Mouse (Mus musculus) embryo, embryonic 10.5 days (tissue): ENCODE measurements around the gene Dhdh.
"Not testable (repeated sequence)": the region's sequence is repeated elsewhere in the genome, so short reads cannot be mapped to it uniquely, and the experiment has no call there.

Source experiments
- DNase-seq: peaks from one replicate; pipeline ENCODE4 v3.0.0-alpha.2; 2015; ENCODE audit warnings: low spot score

Dhdh gene

DNA sequence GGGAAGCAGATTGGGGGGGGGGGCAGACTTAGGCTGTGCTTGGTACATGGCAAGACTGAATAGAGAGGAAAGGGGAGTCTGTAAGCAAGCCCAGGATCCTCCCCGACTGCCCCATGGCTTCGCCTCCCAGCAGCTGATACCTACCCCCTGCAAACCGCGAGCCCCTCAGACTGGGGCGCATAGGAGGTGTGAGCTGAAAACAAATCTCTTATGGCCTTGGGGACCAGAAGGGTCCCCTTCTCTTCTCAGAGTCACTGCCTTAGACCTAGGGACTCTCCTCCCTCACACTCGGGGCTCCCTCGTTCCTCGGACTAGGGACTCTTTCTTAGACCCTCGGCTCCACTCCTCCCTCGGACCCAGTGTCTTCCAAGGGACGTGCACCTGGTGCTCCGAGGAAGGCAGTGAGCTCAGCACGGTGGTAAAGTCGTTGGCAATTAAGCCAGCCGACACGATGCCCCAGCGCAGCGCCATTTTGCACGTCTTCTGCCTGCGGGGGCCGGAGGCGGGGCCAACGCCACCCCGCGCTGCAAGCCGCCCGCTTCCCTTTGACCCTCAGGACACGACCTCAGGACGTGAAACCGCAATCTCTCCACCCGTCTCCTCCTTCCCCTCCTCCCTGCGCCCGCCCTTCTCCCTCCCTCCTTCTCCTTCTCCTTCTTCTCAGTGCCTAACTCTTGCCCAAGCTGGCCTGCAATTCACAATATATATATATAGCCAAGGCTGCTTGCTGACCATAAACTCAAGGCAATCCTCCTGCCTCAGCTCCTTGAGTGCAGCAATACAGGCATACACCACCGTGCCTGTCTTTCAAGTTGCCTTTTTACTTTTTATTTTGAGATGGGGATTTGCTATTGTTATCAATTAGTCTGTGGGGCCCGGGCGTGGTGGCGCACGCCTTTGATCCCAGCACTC lies at the start of gene Dhdh:
Dhdh (minus strand) TSS at position 513 of the 912 bp plus-strand sequence.
- DNase-seq: peak; percentile 81

DNA sequence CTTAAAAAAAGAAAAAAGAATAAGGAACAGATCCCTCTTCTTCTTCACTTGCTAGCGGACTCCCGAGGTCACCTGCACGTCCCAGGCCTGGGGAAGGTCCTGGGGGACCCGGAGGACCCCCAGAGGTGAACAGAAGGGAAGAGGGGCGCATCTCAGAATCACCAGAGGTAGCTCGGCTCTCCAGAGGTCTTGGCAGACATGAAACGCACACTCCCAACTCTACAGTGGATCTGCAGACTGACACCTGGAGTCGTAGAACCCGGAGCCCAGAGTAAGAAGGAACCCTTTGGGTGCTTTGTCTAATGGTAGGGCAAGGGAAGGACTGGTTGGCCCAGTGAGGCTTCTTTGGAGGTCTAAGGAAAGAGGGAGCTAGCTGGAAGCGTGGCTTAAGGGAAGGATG lies 49.0 kb upstream of the Dhdh start:
- DNase-seq: no peak

- no peak for DNase-seq
Observed at GRCm38 (mm10) chr7:45535676-45536075, 47.1 kb upstream of the Dhdh start.

DNA sequence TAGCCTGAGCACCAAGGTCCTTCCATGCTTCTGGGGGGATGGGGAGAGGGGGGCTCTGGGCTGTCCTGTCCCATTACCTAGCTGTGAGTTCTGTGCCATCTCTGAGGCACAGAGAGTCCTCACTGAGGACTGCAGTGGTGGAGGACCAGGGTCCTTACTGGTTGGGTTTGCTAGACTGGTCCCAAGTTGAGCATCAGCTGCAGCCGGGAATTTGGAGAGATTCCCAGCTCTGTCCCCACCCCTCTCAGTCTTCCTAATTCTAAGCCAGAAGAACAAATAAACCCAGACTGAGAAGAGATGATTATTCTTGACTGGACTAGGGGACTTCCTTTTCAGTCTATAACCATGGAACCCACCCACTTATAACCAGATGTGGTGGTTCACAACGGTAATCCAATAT lies 42.0 kb upstream of the Dhdh start:
- DNase-seq: no peak

GRCm38 (mm10) chr7:45529461-45529860 lies 40.9 kb upstream of the Dhdh start:
- DNase-seq: no peak

DNA sequence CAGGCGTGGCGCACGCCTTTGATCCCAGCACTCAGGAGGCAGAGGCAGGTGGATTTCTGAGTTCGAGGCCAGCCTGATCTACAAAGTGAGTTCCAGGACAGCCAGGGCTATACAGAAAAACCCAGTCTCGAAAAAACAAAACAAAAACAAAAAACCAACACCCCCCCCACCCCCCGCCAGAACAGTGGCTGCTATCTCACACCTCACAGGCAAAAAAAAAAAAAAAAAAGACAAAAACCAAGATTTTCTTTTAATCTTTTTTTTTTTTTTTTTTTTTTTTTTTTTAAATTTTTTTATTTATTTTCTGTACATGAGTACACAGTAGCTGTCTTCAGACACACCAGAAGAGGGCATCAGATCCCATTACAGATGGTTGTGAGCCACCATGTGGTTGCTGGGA lies 38.6 kb upstream of the Dhdh start:
- not testable (repeated sequence) for DNase-seq

DNA sequence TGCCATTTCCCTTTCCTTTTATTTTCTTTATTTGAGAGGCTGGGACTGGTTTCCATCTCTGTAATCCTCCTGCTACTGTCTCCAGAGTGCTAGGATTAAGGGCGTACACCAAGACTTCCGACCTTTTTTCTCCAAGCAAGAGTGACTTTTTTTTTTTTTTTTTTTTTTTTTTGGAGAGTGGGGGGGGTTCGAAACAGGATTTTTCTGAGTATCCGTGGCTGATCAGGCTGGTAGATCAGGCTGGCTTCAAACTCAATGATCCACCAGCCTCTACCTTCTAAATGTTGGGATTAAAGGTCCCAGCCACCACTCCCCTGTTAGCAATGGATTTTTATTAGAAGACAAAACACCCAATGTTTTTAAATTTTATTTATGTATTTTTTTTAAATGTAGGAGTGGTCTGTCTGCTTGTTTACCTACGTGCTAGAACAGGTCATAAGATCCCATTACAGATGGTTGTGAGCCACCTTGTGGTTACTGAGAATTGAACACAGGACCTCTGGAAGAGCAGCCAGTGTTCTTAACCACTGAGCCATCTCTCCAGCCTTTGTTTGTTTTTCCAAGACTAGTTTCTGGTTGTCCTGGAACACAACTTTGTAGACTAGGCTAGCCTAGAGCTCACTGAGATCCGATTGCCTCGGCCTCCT lies 38.0 kb upstream of the Dhdh start:
- DNase-seq: peak; percentile 30

- DNase-seq: peak; percentile 94
Observed at GRCm38 (mm10) chr7:45525809-45526473, 37.3 kb upstream of the Dhdh start, which contains the start of the genes Ppp1r15a and Plekha4. Ppp1r15a (minus strand) TSS chr7:45526268. Plekha4 (plus strand) TSS chr7:45526330.

- peak; percentile 42 for DNase-seq
Observed at GRCm38 (mm10) chr7:45524841-45525621, 36.4 kb upstream of the Dhdh start.

DNA sequence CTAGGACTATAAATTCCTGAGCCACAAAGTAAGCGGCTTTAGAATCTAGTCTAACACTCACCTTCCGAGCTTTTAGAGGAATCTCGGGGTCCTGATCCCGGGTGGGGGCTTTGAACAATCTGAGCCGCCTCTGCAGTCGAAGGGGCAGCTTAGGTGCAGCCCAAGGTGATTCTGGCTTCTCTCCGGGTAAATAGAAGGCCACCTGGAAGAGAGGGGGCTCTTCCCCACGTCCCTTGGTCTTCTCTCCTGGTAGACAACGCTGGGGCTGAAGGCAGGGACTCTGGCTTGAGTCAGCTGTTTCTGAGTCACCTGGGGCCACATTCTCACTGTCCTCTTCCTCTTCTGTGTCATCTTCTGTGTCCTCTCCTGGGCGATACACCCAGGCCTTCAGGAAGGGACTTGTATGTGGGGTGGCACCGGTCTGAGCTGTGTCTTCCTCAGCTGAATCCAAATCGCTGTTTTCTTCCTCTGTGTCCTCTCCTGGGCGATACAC lies 35.1 kb upstream of the Dhdh start:
- DNase-seq: no peak

DNA sequence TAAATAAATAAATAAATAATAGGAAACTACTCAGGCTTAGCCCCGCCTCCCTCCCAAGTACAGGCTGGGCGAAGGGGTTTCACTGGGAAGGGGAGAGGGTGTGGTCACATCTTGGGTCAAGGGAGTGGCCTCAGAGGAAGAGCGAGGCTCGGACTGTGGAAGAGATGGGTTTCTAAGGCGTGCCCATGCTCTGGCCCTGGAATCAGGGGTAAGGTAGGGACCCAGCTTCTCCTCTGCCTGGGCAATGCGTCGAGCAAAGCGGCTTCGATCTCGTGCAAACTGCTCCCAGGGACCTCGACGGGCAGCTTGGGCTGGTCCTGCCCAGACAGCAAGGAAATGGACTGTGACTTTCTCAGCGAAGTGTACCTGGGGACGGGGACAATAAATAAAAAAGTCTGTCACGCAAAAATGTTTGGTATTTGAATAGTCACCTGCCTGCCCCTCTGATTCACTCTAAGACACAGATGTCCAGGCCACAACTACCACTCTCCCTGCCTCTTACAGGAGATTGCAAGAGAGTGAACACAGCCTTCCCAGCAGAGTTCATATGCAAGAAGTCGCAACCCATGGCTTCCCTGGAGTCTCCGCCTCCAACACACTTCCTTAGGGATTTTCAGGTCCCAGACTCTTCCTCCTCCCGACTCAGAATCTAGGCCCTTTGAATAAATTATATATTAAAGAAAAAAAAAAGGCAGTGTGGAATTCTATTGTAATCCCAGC lies 34.5 kb upstream of the Dhdh start:
- no peak for DNase-seq

DNA sequence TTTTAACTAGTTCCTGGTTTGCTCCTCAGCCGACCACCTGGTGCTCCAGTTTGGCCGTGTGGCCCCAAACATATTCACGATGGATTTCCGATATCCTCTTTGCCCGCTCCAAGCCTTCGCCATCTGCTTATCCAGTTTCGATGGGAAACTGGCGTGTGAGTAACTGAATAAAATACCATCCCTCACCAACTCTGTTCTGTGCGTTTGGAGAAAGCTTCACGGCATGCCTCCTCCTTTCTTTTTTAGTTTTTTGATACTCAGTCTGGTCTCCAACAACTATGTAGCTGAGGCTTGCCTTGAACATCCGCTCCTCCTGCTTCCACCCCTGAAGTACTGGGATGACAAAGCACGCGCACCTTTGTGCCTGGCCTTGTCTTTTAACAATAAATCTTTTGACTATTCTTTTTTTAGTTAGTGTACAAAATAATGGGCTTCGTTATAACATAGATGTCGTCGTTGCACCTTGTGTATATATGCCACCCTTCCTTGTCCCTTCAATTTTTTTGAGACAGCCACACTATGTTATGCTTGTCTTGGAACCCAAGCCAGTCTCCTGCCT lies 33.7 kb upstream of the Dhdh start:
- DNase-seq: no peak

GRCm38 (mm10) chr7:45521728-45522184 lies 33.2 kb upstream of the Dhdh start:
- peak; percentile 97 for DNase-seq

DNA sequence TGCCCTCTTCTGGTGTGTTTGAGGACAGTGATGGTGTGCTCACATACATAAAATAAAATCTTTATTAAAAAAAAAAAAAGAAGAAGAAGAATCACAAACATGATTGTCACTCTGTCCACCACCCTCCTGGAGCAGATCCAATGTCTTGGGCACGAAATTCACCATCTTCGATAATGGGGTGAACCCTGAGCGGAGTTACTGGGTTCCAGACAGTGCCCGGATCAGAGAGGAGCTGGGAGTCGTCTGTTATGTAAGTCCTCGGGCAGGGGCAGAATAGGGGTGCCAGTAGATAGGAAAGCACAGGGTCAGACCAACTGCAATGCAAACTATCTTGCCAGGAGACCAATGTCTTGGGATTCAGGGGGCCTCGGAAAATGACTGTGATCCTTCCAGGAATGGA lies 32.0 kb upstream of the Dhdh start:
- no peak for DNase-seq

- DNase-seq: no peak
Observed at GRCm38 (mm10) chr7:45519345-45520120, 30.9 kb upstream of the Dhdh start.

DNA sequence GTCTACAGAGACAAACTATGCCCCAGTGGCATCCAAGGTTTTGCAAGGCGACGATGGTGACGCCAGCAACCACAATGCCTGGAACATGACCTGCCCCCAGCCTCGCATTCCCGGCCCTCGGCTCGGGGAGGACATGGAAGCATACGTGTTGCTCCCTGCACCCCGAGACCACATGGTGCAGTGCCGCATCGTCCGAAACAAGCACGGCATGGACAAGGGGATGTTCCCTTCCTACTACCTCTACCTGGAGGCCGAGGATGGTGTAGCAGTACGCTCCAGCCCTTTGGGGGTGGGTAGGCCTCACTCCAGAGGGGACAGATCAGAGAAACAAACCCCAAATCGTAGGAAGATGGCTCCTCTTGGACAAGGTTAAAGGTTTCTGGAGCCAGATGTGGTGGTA lies 30.0 kb upstream of the Dhdh start:
- DNase-seq: no peak

DNA sequence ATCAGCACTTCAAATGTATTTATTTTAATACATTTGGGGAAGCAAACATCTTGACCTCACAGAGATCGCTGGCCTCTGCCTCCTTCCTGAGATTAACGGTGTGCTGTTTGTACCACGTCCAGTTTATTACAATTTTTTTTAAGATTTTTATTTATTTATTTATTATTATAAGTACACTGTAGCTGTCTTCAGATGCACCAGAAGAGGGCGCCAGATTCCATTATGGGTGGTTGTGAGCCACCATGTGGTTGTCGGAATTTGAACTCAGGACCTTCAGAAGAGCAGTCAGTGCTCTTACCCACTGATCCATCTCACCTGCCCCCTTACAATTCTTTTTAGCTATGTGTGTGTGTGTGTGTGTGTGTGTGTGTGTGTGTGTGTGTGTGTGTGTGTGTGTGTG lies 28.2 kb upstream of the Dhdh start:
- DNase-seq: not testable (repeated sequence)

GRCm38 (mm10) chr7:45515436-45515835 lies 26.8 kb upstream of the Dhdh start:
- DNase-seq: peak; percentile 72

DNA sequence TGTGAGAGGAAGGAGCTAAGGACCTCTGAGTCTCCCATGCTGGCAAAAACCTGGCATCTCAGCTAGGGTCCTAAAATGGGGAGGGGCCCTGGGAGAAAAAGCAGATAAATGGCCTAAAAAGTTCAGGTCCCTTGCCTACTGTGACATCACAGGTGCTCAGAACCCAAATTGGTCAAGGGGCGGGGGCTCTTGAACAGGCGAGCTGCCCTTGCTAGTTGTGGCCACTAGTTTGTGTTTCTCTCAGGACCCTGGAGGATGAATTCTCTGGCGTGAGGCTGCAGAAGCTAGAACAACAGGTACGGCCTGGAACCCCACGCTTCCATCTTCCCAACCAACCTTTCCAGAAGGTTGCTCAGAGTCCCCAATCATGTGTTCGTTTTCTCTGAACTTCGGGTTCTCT lies 25.8 kb upstream of the Dhdh start:
- DNase-seq: no peak
